9 mouse cellular contexts compared by ENCODE assay signal in the genomic region with DNA sequence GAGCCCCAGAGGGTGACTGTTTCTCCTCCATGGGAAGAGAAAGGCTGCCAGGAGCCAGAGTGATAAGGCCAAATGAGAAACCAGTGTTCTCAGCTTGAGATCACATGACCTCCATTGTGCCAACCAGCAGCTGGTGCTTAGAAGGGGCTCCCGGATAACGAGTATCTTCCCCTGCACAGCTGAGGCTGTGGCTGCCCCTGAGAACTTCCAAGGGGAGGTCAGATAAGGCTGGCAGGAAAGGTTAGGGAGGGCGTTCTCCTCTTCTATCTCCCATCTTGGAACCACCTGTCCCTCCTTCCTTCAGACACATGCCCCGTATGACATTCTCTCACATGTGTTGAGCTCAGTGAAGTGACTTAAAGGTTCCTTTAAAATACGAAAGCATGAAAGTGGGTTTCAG. TPM values are rescaled to one million over a fixed set of nuclear protein-coding genes. Genes with fewer than 3 reads are reported as not detected.
DNase-seq lines count a peak whose midpoint lies in the region; ATAC-seq lines count a peak whose summit lies in the region.
"Had no signal": no experiment of that assay in that cellular context is flagged by ENCODE, and none has a peak within 500 bp of the region (broad histone marks: within the 10 kb centered on the region; RNA-seq: fewer than 3 reads in every experiment).

No protein-coding gene starts in this region.

- H3K4me2 ChIP-seq in heart, embryonic 12.5 days, result peak overlapping the region; percentile 32; the same call in 1 of the 2 replicates
- H3K4me2 ChIP-seq in hindbrain, embryonic 12.5 days (replicated peaks), result no peak overlapping the region
- no peak overlapping the region for H3K4me2 ChIP-seq in neural tube, embryonic 15.5 days

- H3K9ac ChIP-seq in heart, embryonic 12.5 days, result no peak overlapping the region
- no peak overlapping the region for H3K9ac ChIP-seq in hindbrain, embryonic 12.5 days
- no peak overlapping the region for H3K9ac ChIP-seq in neural tube, embryonic 15.5 days (replicated peaks)

- no peaks in the 10 kb centered on the region for H3K36me3 ChIP-seq in heart, embryonic 12.5 days
- H3K36me3 ChIP-seq in hindbrain, embryonic 12.5 days, result no peaks in the 10 kb centered on the region
- H3K36me3 ChIP-seq in neural tube, embryonic 15.5 days, result no peaks in the 10 kb centered on the region
- H3K36me3 ChIP-seq: limb, embryonic 10.5 days had no signal

- ATAC-seq in heart, embryonic 12.5 days (ENCODE audit: insufficient number of reproducible peaks, low FRiP score), result peak; percentile 74; the same call in 1 of the 2 replicates
- peak; percentile 70 for ATAC-seq in common myeloid progenitor, adult 5-6 weeks (replicated peaks; ENCODE audit: low read depth, poor library complexity, severe bottlenecking)
- ATAC-seq in hindbrain, embryonic 12.5 days (ENCODE audit: low FRiP score), result 0 out of 2 replicates have a peak, but pooled peaks have one; percentile 35
- no peak for ATAC-seq in neural tube, embryonic 15.5 days (ENCODE audit: low FRiP score)

- no peak overlapping the region for H3K27ac ChIP-seq in heart, embryonic 12.5 days (ENCODE audit: poor library complexity, severe bottlenecking)
- H3K27ac ChIP-seq in hindbrain, embryonic 12.5 days, result peak overlapping the region; percentile 52; the same call in 1 of the 2 replicates
- 0 out of 2 replicates have a peak overlapping the region, but pooled peaks have one; percentile 29 for H3K27ac ChIP-seq in neural tube, embryonic 15.5 days (replicated peaks)
- H3K27ac ChIP-seq: limb, embryonic 10.5 days had no signal

- H3K9me3 ChIP-seq in heart, embryonic 12.5 days (replicated peaks), result peaks cover 11% of the 10 kb centered on the region
- peaks cover 9% of the 10 kb centered on the region; the same call in 1 of the 2 replicates for H3K9me3 ChIP-seq in hindbrain, embryonic 12.5 days (replicated peaks)
- no peaks in the 10 kb centered on the region for H3K9me3 ChIP-seq in neural tube, embryonic 15.5 days (replicated peaks)
- H3K9me3 ChIP-seq: limb, embryonic 10.5 days had no signal

- no peak for DNase-seq in heart, postnatal 25 days (ENCODE audit: low spot score)
- DNase-seq in urinary bladder, postnatal 10 days (ENCODE audit: low spot score), result no peak
- no peak for DNase-seq in right cerebral cortex, adult 18-20 months
- no peak for DNase-seq in urinary bladder, adult 18-20 months (ENCODE audit: low spot score in 2 of 2)

- H3K27me3 ChIP-seq in heart, embryonic 12.5 days (replicated peaks), result no peaks in the 10 kb centered on the region
- no peaks in the 10 kb centered on the region for H3K27me3 ChIP-seq in hindbrain, embryonic 12.5 days
- H3K27me3 ChIP-seq in neural tube, embryonic 15.5 days (replicated peaks), result no peaks in the 10 kb centered on the region

- no peak overlapping the region for H3K4me3 ChIP-seq in heart, embryonic 12.5 days
- no peak overlapping the region for H3K4me3 ChIP-seq in hindbrain, embryonic 12.5 days
- H3K4me3 ChIP-seq in neural tube, embryonic 15.5 days (replicated peaks), result no peak overlapping the region
- H3K4me3 ChIP-seq: limb, embryonic 10.5 days had no signal

- 18% methylated on average over 5 of the region's 5 CpGs for WGBS in heart, embryonic 12.5 days
- 48% methylated on average over 5 of the region's 5 CpGs for WGBS in hindbrain, embryonic 12.5 days
- 50% methylated on average over 5 of the region's 5 CpGs for WGBS in neural tube, embryonic 15.5 days

- intact Hi-C loops in heart, postnatal 25 days (cut with DNase I), result no loop called here

- peaks cover 20% of the 10 kb centered on the region for H3K4me1 ChIP-seq in heart, embryonic 12.5 days (replicated peaks)
- peaks cover 23% of the 10 kb centered on the region for H3K4me1 ChIP-seq in hindbrain, embryonic 12.5 days
- peaks cover 21% of the 10 kb centered on the region for H3K4me1 ChIP-seq in neural tube, embryonic 15.5 days

RNA-seq across cellular contexts. Expression of a gene that starts 23.3 kb away (rescaled TPM):
- 5.5 and 6.6 TPM in 2 replicates for polyA plus RNA-seq in heart, embryonic 12.5 days (2016; fragmentation: Nextera tagmentation; extraction: Ambion mirVana)
- 1 to 10 TPM; 3.8 to 6.0 TPM for total RNA-seq in heart, postnatal 25 days (2021)
- total RNA-seq in common myeloid progenitor, adult 5-6 weeks (2017), result 19.5 and 22.7 TPM in 2 replicates
- 15.3 and 17.5 TPM in 2 replicates for polyA plus RNA-seq in hindbrain, embryonic 12.5 days (2016; fragmentation: Nextera tagmentation; extraction: Ambion mirVana)
- 18.5 and 19.9 TPM in 2 replicates for polyA plus RNA-seq in neural tube, embryonic 15.5 days (2015; fragmentation: Nextera tagmentation; extraction: Ambion mirVana)
